Mouse (Mus musculus) limb, embryonic 14.5 days (tissue): ENCODE measurements around the gene 1500009C09Rik. TPM values are rescaled to one million over a fixed set of nuclear protein-coding genes. Genes with fewer than 3 reads are reported as not detected.
"Not testable (repeated sequence)": the region's sequence is repeated elsewhere in the genome, so short reads cannot be mapped to it uniquely, and the experiment has no call there.

ENCODE experiments used
- ATAC-seq: fragments of 200-750 bp; cut with Nextera tagmentation; 2 replicates; pipeline ENCODE4 v1.8.0; 2017; ENCODE audit warnings: low read depth, moderate number of reproducible peaks, moderate TSS enrichment; ENCODE audit not compliant: low FRiP score
- DNase-seq: peaks from one replicate; pipeline ENCODE4 v3.0.0-alpha.2; 2015; ENCODE audit warnings: low spot score
- H3K27ac ChIP-seq: fragments of 300-500 bp; sonication (generic); replicated peaks from 2 replicates; pipeline ENCODE4 v1.5.1; 2014; ENCODE audit warnings: low read depth, mild to moderate bottlenecking, low read length, moderate library complexity, mixed read lengths
- H3K27me3 ChIP-seq: fragments of 300-500 bp; sonication (generic); 2 replicates; pipeline ENCODE4 v1.6.1; 2014; ENCODE audit warnings: low read length, mixed read lengths; ENCODE audit not compliant: control insufficient read depth, insufficient read depth
- H3K36me3 ChIP-seq: fragments of 300-500 bp; sonication (generic); 2 replicates; pipeline ENCODE4 v1.6.1; 2014; ENCODE audit warnings: mild to moderate bottlenecking, low read length, moderate library complexity, mixed read lengths; ENCODE audit not compliant: control insufficient read depth, insufficient read depth
- H3K4me1 ChIP-seq: fragments of 300-500 bp; sonication (generic); 2 replicates; pipeline ENCODE4 v1.6.1; 2014; ENCODE audit warnings: antibody characterized with exemption, low read length, mixed read lengths; ENCODE audit not compliant: control insufficient read depth, insufficient read depth
- H3K4me2 ChIP-seq: fragments of 300-500 bp; sonication (generic); replicated peaks from 2 replicates; pipeline ENCODE4 v1.6.1; 2014; ENCODE audit warnings: low read depth, mild to moderate bottlenecking, low read length, moderate library complexity; ENCODE audit not compliant: severe bottlenecking
- H3K4me3 ChIP-seq: fragments of 300-500 bp; sonication (generic); replicated peaks from 2 replicates; pipeline ENCODE4 v1.5.1; 2014; ENCODE audit warnings: low read length
- H3K9ac ChIP-seq: fragments of 300-500 bp; sonication (generic); 2 replicates; pipeline ENCODE4 v1.6.1; 2014; ENCODE audit warnings: mild to moderate bottlenecking, low read depth, low read length, moderate library complexity; ENCODE audit not compliant: severe bottlenecking
- H3K9me3 ChIP-seq: fragments of 300-500 bp; sonication (generic); 2 replicates; pipeline ENCODE4 v1.6.1; 2016; ENCODE audit warnings: low read length; ENCODE audit not compliant: control insufficient read depth
- POLR2A ChIP-seq: fragments of 200-500 bp; IDR thresholded peaks from 2 replicates; pipeline ENCODE4 v1.8.0; 2012; ENCODE audit warnings: inconsistent platforms, mild to moderate bottlenecking, moderate library complexity, borderline replicate concordance; ENCODE audit not compliant: insufficient read depth, insufficient read length; ENCODE audit errors: extremely low read depth
- WGBS: fragments of 180-500 bp; shearing (Covaris S2); extraction: QIAGEN DNeasy Blood & Tissue Kit; methylation state at CpG from one replicate; pipeline ENCODE4 v1.1.7; 2014; 5-methylcytosine and 5-hydroxymethylcytosine counted together
- polyA plus RNA-seq, 2 experiments: library from polyadenylated mRNA; depleted of rRNA in 1 of 2; stranded (reverse) in 1 of 2; unstranded in 1 of 2; fragments of >200 nt; fragmentation: Nextera tagmentation in 1 of 2; extraction: Ambion mirVana in 1 of 2; gene quantifications; 2 replicates each; pipeline versions ENCODE4 v1.2.1 to v1.2.3; 2012 to 2014

Gene 1500009C09Rik
- polyA plus RNA-seq, 2 experiments, result 0.40 TPM; not detected in 1

DNA sequence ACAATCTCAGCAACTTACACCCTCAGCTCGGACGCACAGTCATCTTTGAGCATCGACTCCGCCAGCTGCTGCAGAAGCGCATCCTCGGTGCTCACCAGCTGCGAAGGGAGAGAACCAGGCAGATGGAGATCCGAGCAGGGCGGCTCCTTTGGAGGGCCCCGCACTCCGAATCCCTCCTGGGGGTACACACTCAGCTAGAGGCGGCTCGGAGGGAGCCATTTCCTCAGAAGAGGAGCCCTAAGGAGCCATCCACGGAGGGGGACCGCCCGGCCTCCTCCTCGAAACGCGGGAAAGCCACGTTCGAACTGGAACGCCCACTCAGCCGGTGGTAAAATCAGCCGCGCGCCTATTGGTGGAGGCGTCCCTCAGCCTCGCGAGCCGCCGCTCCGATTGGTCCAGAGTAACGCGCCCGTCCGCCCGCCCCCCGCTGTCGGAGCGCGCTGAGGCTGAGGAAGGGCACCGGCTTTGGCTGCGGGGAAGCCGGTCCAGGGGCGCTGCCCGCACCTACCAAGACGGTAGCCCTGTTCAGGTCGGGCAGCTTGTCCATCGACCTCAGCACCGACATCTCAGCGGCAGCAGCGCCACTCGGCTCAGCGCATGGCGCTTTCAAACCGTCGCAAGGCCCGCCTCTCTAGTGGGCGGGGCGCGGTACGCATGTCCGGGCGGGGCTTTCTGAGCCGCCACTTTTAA, 7.9 kb upstream of the 1500009C09Rik start, which contains the start of gene Cenpm:
Gene Cenpm, minus strand, starts transcription at position 634 of the 690 bp plus-strand sequence.
- Histone ChIP-seq H3K27me3 (no peaks in the 10 kb centered on the region), H3K4me2 (peak within 1 kb of the TSS; percentile 94), H3K4me3 (peak within 1 kb of the TSS; percentile 76), H3K9me3 (no peaks in the 10 kb centered on the region), H3K27ac (peak within 1 kb of the TSS; percentile 48; the same call in 1 of the 2 replicates), H3K9ac (peak within 1 kb of the TSS; percentile 62), H3K36me3 (peaks cover 2% of the 10 kb centered on the region; the same call in 1 of the 2 replicates), H3K4me1 (no peaks in the 10 kb centered on the region)
- ATAC-seq (peak; percentile 97), DNase-seq (peak; percentile 93)
- under 1% methylated on average over 47 of the region's 65 CpGs for WGBS
- no peak for TF ChIP-seq POLR2A

DNA sequence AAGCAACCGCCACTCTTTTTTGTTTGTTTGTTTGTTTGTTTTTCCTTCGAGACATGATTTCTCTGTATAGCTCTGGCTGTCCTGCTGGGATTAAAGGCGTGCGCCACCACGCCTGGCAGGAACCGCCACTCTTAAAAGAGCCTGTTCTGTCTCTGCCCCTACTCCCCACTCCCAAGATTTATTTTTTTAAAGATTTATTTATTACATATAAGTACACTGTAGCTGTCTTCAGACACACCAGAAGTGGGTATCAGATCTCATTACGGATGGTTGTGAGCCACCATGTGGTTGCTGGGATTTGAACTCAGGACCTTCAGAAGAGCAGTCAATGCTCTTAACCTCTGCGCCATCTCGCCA, 7.4 kb upstream of the 1500009C09Rik start:
- Histone ChIP-seq H3K27ac (peak overlapping the region; percentile 48; the same call in 1 of the 2 replicates), H3K4me2 (peak overlapping the region; percentile 94), H3K9ac (peak overlapping the region; percentile 47; the same call in 1 of the 2 replicates), H3K4me3 (peak overlapping the region; percentile 76)
- not testable (repeated sequence) for ATAC-seq, DNase-seq, H3K36me3 ChIP-seq, H3K4me1 ChIP-seq, H3K9me3 ChIP-seq, H3K27me3 ChIP-seq
- 21% methylated on average over 9 of the region's 9 CpGs for WGBS

DNA sequence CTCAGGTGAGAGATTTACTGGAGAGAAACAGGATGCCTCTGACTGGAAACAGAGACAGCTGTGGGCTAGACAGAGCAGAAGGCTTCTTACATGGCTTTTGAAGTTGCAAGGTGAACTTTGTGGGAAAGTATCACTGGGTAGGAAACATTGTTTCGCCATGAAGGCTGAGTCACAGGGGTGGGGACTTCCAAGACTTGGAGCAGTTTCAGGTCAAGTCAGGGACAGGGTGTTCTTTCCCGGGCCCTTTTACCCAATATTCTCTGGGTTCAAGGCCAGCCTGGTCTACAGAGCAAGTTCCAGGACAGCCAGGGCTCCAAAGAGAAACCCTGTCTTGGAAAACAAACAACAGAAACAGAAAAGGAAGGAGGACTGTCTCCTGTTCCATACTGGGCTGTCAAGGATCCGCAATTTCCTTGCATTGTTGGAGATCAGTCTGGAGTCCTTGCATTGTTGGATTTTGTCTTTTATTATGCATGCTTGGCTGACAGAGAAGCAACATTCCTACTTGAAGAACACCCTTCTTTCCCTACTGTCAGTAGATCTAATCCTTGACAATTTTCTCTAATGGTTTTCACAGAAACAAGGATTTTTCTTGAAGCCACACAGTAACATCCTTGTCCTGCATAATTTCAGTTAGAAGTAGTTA, 4.9 kb upstream of the 1500009C09Rik start:
- 58% methylated on average over 3 of the region's 3 CpGs for WGBS
- no peak for ATAC-seq
- Histone ChIP-seq H3K9ac (no peak overlapping the region), H3K4me3 (no peak overlapping the region), H3K36me3 (no peaks in the 10 kb centered on the region), H3K4me1 (no peaks in the 10 kb centered on the region), H3K4me2 (no peak overlapping the region), H3K9me3 (no peaks in the 10 kb centered on the region), H3K27me3 (no peaks in the 10 kb centered on the region), H3K27ac (no peak overlapping the region)
- DNase-seq, result no peak
- no peak for TF ChIP-seq POLR2A

DNA sequence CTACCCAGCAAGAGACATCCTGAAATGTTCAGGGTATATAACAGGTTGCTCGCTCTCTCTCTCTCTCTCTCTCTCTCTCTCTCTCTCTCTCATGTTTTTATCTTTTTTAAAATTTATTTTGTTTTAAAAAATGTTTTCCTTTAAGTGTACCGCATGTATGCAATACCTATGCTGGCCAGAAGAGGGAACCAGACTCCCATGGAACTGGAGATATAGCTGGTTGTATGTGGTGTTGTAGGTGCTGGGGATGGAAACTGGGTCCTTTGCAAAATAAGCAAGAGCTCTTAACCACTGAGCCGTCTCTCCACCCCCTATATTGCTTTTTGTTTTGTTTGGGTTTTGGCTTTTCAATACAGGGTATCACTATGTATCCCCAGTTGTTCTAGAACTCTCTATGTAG, 618 bp upstream of the 1500009C09Rik start:
- no peak for ATAC-seq
- DNase-seq, result no peak
- Histone ChIP-seq H3K9me3 (no peaks in the 10 kb centered on the region), H3K27me3 (no peaks in the 10 kb centered on the region), H3K4me3 (no peak overlapping the region), H3K9ac (no peak overlapping the region), H3K27ac (no peak overlapping the region), H3K4me1 (no peaks in the 10 kb centered on the region), H3K36me3 (no peaks in the 10 kb centered on the region), H3K4me2 (no peak overlapping the region)
- WGBS, result 94% methylated on average over 3 of the region's 3 CpGs
- no peak for TF ChIP-seq POLR2A

DNA sequence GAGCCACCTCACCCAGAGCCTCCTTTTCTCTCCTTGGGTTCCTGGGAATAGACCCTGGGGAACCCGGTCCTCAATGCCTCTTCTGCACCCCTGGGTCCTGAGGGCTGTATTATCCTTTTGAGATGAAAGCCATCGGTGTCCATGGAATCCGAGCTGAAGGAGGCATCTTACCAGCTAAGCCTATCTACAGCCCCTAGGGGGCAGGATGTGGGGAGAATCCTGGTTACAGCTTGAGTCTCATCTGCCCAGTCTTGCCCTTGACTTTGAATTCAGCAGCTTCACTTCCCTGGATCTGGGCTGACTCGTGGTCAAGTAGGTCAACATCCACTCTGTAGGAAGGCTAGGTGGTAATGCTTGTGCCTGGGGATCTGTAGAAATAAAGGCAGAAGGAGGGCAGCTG, 3.1 kb downstream of the 1500009C09Rik start:
- Histone ChIP-seq H3K9me3 (no peaks in the 10 kb centered on the region), H3K36me3 (no peaks in the 10 kb centered on the region), H3K4me3 (no peak overlapping the region), H3K27me3 (no peaks in the 10 kb centered on the region), H3K4me2 (no peak overlapping the region), H3K27ac (no peak overlapping the region), H3K4me1 (no peaks in the 10 kb centered on the region), H3K9ac (no peak overlapping the region)
- DNase-seq, result no peak
- 51% methylated on average over 4 of the region's 4 CpGs for WGBS
- ATAC-seq, result no peak
- TF ChIP-seq POLR2A, result no peak
